Mouse (Mus musculus): ENCODE results near the gene Sbk1.

Sbk1 gene

GRCm38 (mm10) chr7:126271712-126272683 is at the start of gene Sbk1:
TSS of gene Sbk1 (plus strand) at chr7:126272619.
- peak; percentile 86 for DNase-seq (ENCODE audit: low read depth, low spot score)

- no peak for DNase-seq (ENCODE audit: low read depth, low spot score)
Observed at GRCm38 (mm10) chr7:126222753-126223152, 49.7 kb upstream of the Sbk1 start.

- DNase-seq (ENCODE audit: low read depth, low spot score): no peak
Observed at GRCm38 (mm10) chr7:126226136-126226535, 46.3 kb upstream of the Sbk1 start.

GRCm38 (mm10) chr7:126230357-126231148 is 41.9 kb upstream of the Sbk1 start:
- DNase-seq (ENCODE audit: low read depth, low spot score): no peak

GRCm38 (mm10) chr7:126232345-126233071 is 39.9 kb upstream of the Sbk1 start:
- DNase-seq (ENCODE audit: low read depth, low spot score): no peak

GRCm38 (mm10) chr7:126234611-126235010 is 37.8 kb upstream of the Sbk1 start:
- no peak for DNase-seq (ENCODE audit: low read depth, low spot score)

- no peak for DNase-seq (ENCODE audit: low read depth, low spot score)
Observed at GRCm38 (mm10) chr7:126236083-126236793, 36.2 kb upstream of the Sbk1 start.

DNA sequence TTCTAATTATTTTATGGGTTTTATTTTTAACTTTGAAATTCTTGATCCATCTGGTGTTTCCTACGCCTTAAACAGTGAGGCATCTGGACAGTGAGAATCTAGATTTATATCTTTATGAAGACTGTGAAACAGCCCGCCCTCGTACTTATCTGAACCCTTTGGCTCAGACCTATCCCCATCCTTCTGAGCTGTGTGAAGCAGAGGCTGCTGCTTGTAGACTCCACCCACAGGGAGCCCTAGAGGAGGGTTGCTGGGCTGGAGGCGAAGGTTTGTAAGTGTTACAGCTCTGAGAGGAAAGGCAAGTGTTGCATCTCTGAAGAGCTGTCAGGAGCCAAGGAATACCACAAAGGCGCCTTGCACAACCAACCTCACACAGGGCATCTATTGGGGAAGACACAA is 35.6 kb upstream of the Sbk1 start:
- no peak for DNase-seq (ENCODE audit: low read depth, low spot score)

DNA sequence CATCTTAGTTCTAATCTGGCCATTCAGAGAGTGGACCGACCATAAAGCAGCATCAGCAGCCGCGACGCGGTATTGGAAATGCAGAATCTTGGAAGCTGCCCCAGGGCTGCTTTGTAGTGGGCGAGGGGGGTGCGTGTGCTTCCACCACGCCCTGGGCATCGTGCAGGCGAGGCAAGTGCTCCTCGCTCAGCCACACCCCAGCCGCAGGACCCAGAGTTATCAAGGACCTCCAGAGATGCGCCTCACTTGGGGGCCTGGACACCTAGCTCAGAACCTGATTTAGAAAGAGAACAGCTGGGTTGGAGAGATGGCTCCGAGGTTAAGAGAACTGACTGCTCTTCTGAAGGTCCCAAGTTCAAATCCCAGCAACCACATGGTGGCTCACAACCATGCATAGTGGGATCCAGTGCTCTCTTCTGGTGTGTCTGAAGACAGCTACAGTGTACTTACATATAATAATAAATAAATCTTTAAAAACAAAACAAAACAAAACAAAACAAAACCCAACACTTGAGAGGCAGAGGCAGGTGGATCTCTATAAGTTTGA is 31.5 kb upstream of the Sbk1 start:
- DNase-seq (ENCODE audit: low read depth, low spot score): no peak

DNA sequence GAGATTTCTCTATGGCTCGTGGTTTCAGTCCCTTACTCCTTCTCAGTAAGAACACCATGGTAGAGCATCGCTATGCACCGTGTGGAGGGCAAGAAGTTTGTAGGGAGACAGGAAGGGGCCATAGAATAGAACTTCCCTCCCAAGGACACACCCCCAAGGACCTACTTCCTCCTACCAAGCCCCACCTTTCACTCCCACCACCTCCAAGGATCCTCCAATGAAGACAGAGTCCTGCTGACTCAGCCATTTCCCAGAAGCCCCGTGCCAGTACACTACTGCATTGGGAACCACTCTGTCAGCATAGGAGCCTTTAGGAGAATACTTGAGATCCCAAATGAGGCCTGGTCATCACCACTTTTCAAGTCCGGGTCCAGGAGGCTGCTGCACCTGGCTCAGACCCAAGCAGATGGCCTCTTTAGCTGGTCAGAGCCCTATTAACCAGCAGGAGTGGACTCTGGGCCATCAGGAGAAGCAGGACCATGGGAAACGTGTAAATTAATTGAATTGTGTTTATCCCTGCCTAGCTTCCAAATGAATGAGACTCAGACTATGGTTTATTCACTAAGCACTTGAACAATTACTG is 28.2 kb upstream of the Sbk1 start:
- no peak for DNase-seq (ENCODE audit: low read depth, low spot score)

GRCm38 (mm10) chr7:126248088-126248487 is 24.3 kb upstream of the Sbk1 start:
- no peak for DNase-seq (ENCODE audit: low read depth, low spot score)

DNA sequence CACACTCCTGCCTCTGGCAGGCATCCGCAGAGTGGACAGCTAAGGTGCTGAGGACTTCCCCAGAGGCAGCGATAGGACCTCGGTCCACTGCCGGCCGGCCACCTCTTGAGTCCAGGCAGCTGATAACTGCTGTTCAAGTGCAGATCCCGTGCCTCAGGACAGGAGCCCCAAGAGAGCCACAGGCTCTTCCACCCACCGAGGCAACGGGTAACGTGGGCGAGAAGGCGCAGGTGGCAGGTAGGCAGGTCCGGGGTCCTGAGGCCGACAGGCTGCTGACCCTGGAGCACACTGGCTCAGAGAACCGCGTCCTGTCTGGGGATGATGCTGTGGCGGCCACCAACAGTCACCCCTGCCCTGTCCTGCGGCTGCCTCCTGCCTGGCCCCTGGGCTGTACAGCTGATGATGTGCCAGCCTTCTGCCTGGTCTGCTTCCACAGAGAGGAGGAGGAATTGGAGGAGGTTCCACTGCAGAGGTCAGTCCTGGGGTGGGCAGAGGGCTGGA is 23.7 kb upstream of the Sbk1 start:
- DNase-seq (ENCODE audit: low read depth, low spot score): no peak

DNA sequence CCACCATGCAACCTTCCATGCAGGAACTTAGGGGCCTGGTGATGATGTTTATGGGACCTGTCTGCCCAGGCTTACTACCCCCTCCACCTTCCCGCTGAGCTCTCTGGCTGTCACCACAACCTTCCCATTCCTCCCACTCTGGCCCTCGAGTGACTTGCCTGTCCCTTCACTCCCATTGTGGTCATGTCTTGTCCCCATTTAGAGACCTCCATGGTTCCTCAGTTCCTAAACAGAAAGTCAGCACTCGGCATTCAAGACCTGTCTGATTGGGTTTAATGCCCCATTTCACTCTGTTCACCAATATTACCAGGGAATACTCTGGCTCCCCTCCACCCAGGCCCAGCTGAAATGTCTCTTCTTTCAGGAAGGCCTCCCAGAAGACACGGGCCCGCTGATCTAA is 23.3 kb upstream of the Sbk1 start:
- DNase-seq (ENCODE audit: low read depth, low spot score): no peak

DNA sequence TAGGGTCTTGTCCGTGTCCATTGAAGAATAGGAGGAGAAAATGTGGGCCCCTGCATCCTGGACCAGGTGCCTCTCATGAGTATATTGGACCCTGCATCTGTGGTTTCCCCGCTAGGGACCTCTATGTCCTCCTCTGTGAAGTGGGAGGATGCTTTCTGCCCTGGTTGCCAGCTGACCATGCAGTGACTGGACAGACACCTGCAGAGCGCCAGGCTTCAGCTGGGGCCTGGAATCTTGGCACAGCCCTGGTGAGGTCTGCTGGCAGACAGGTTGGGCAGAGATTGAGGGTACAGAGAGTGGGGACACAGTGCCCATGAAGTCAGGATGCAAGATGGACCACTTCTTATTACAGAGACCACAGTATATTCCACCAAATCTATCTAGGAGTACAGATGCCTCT is 22.4 kb upstream of the Sbk1 start:
- DNase-seq (ENCODE audit: low read depth, low spot score): no peak

- no peak for DNase-seq (ENCODE audit: low read depth, low spot score)
Observed at GRCm38 (mm10) chr7:126250481-126250880, 21.9 kb upstream of the Sbk1 start.

DNA sequence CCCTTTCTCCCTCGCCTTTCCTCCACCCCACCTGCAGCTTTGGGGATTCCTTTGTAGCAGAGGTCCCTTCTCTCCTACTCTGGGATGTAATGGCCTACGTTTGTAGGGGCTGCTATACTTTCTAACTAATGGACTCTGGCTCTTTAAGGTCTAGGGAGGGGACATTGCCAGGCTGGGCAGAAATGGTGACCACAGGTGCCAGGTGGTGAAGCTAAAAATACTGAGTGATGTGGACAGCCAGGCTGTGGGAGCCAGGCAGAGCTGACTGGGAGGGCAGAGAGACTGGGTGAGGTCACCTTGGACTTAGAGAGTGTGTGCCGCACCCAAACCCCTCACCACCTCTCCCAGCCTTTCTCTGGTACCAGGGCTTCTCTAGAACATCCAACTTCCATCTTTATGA is 20.7 kb upstream of the Sbk1 start:
- DNase-seq (ENCODE audit: low read depth, low spot score): no peak

GRCm38 (mm10) chr7:126252230-126252629 is 20.2 kb upstream of the Sbk1 start:
- no peak for DNase-seq (ENCODE audit: low read depth, low spot score)

- peak; percentile 50 for DNase-seq (ENCODE audit: low read depth, low spot score)
Observed at GRCm38 (mm10) chr7:126260280-126261210, 11.9 kb upstream of the Sbk1 start.

- no peak for DNase-seq (ENCODE audit: low read depth, low spot score)
Observed at GRCm38 (mm10) chr7:126261823-126262222, 10.6 kb upstream of the Sbk1 start.

Measured in retina, adult 2 months (tissue).